Mouse (Mus musculus): ENCODE results near the gene Olfr589. TPM values are rescaled to one million over a fixed set of nuclear protein-coding genes. Genes with fewer than 3 reads are reported as not detected.
"Not testable (repeated sequence)": the region's sequence is repeated elsewhere in the genome, so short reads cannot be mapped to it uniquely, and the experiment has no call there.

Olfr589 gene
- total RNA-seq (2014; rRNA removed; ENCODE audit: low replicate concordance) (not detected in 2 replicates), polyA plus RNA-seq (2015; fragmentation: Nextera tagmentation; extraction: Ambion mirVana) (not detected in 2 replicates)

GRCm38 (mm10) chr7:103156256-103156655 lies at the start of gene Olfr589:
Olfr589 (minus strand) TSS chr7:103156356.
- 42% methylated on average over 2 of the region's 2 CpGs for WGBS
- Histone ChIP-seq H3K4me3 (ENCODE audit: low read depth, low read length) (no peak within 1 kb of the TSS), H3K4me2 (ENCODE audit: low read depth, low read length) (no peak within 1 kb of the TSS), H3K27ac (ENCODE audit: low read depth) (no peak within 1 kb of the TSS), H3K9ac (replicated peaks; ENCODE audit: low read depth, low read length) (no peak within 1 kb of the TSS), H3K9me3 (replicated peaks; ENCODE audit: control insufficient read depth, low read length) (no peaks in the 10 kb centered on the region), H3K36me3 (replicated peaks; ENCODE audit: control insufficient read depth, insufficient read depth, low read length) (no peaks in the 10 kb centered on the region), H3K4me1 (ENCODE audit: control insufficient read depth, insufficient read depth) (no peaks in the 10 kb centered on the region), H3K27me3 (ENCODE audit: control insufficient read depth, insufficient read depth, low read length) (no peaks in the 10 kb centered on the region)
- ATAC-seq (ENCODE audit: insufficient read depth, low read depth): no peak
- no peak for DNase-seq (ENCODE audit: low spot score)
- TF ChIP-seq CTCF (IDR thresholded peaks at IDR 0.05; ENCODE audit: low read depth) (no peak), EP300 (IDR thresholded peaks at IDR 0.05; ENCODE audit: low read depth) (no peak)

GRCm38 (mm10) chr7:103184503-103184902 lies 28.3 kb upstream of the Olfr589 start, which contains the start of gene Olfr592:
Olfr592 (plus strand) TSS chr7:103184803.
- not testable (repeated sequence) for H3K27ac ChIP-seq (ENCODE audit: low read depth); H3K36me3 ChIP-seq (replicated peaks; ENCODE audit: control insufficient read depth, insufficient read depth, low read length); H3K4me3 ChIP-seq (ENCODE audit: low read depth, low read length); H3K27me3 ChIP-seq (ENCODE audit: control insufficient read depth, insufficient read depth, low read length); H3K4me1 ChIP-seq (ENCODE audit: control insufficient read depth, insufficient read depth); H3K9me3 ChIP-seq (replicated peaks; ENCODE audit: control insufficient read depth, low read length); H3K4me2 ChIP-seq (ENCODE audit: low read depth, low read length); DNase-seq (ENCODE audit: low spot score); ATAC-seq (ENCODE audit: insufficient read depth, low read depth); H3K9ac ChIP-seq (replicated peaks; ENCODE audit: low read depth, low read length)
- WGBS: 69% methylated on average over 1 of the region's 1 CpGs

GRCm38 (mm10) chr7:103178240-103178639 lies 22.1 kb upstream of the Olfr589 start, which contains the start of gene Olfr591:
Olfr591 (minus strand) TSS chr7:103178340.
- H3K27me3 ChIP-seq (ENCODE audit: control insufficient read depth, insufficient read depth, low read length): no peaks in the 10 kb centered on the region
- H3K4me3 ChIP-seq (ENCODE audit: low read depth, low read length): no peak within 1 kb of the TSS
- no peaks in the 10 kb centered on the region for H3K36me3 ChIP-seq (replicated peaks; ENCODE audit: control insufficient read depth, insufficient read depth, low read length)
- TF ChIP-seq CTCF (IDR thresholded peaks at IDR 0.05; ENCODE audit: low read depth) (no peak), EP300 (IDR thresholded peaks at IDR 0.05; ENCODE audit: low read depth) (no peak)
- H3K27ac ChIP-seq (ENCODE audit: low read depth): no peak within 1 kb of the TSS
- peaks cover 3% of the 10 kb centered on the region; the same call in 1 of the 2 replicates for H3K9me3 ChIP-seq (replicated peaks; ENCODE audit: control insufficient read depth, low read length)
- no peak within 1 kb of the TSS for H3K9ac ChIP-seq (replicated peaks; ENCODE audit: low read depth, low read length)
- 67% methylated on average over 1 of the region's 1 CpGs for WGBS
- ATAC-seq (ENCODE audit: insufficient read depth, low read depth) (no peak), DNase-seq (ENCODE audit: low spot score) (no peak)
- no peak within 1 kb of the TSS for H3K4me2 ChIP-seq (ENCODE audit: low read depth, low read length)
- H3K4me1 ChIP-seq (ENCODE audit: control insufficient read depth, insufficient read depth): no peaks in the 10 kb centered on the region

GRCm38 (mm10) chr7:103169697-103170096 lies 13.5 kb upstream of the Olfr589 start:
- Histone ChIP-seq H3K36me3 (replicated peaks; ENCODE audit: control insufficient read depth, insufficient read depth, low read length) (no peaks in the 10 kb centered on the region), H3K9me3 (replicated peaks; ENCODE audit: control insufficient read depth, low read length) (no peaks in the 10 kb centered on the region), H3K4me2 (ENCODE audit: low read depth, low read length) (no peak overlapping the region), H3K27me3 (ENCODE audit: control insufficient read depth, insufficient read depth, low read length) (no peaks in the 10 kb centered on the region), H3K9ac (replicated peaks; ENCODE audit: low read depth, low read length) (no peak overlapping the region), H3K27ac (ENCODE audit: low read depth) (no peak overlapping the region), H3K4me1 (ENCODE audit: control insufficient read depth, insufficient read depth) (no peaks in the 10 kb centered on the region), H3K4me3 (ENCODE audit: low read depth, low read length) (no peak overlapping the region)
- ATAC-seq (ENCODE audit: insufficient read depth, low read depth) (no peak), DNase-seq (ENCODE audit: low spot score) (no peak)
- 64% methylated on average over 5 of the region's 5 CpGs for WGBS
- no peak for TF ChIP-seq CTCF (IDR thresholded peaks at IDR 0.05; ENCODE audit: low read depth)
- no peak for TF ChIP-seq EP300 (IDR thresholded peaks at IDR 0.05; ENCODE audit: low read depth)

- DNase-seq (ENCODE audit: low spot score) (no peak), ATAC-seq (ENCODE audit: insufficient read depth, low read depth) (no peak)
- no peak within 1 kb of the TSS for H3K4me2 ChIP-seq (ENCODE audit: low read depth, low read length)
- H3K9me3 ChIP-seq (replicated peaks; ENCODE audit: control insufficient read depth, low read length): no peaks in the 10 kb centered on the region
- H3K27me3 ChIP-seq (ENCODE audit: control insufficient read depth, insufficient read depth, low read length): no peaks in the 10 kb centered on the region
- no peaks in the 10 kb centered on the region for H3K4me1 ChIP-seq (ENCODE audit: control insufficient read depth, insufficient read depth)
- H3K4me3 ChIP-seq (ENCODE audit: low read depth, low read length): no peak within 1 kb of the TSS
- no peak within 1 kb of the TSS for H3K27ac ChIP-seq (ENCODE audit: low read depth)
- 59% methylated on average over 1 of the region's 1 CpGs for WGBS
- H3K9ac ChIP-seq (replicated peaks; ENCODE audit: low read depth, low read length): no peak within 1 kb of the TSS
- H3K36me3 ChIP-seq (replicated peaks; ENCODE audit: control insufficient read depth, insufficient read depth, low read length): no peaks in the 10 kb centered on the region
- TF ChIP-seq EP300 (IDR thresholded peaks at IDR 0.05; ENCODE audit: low read depth): no peak
Observed at GRCm38 (mm10) chr7:103140579-103140978, 15.6 kb downstream of the Olfr589 start, which contains the start of gene Olfr588-ps1. Olfr588-ps1 (plus strand) TSS chr7:103140879.

GRCm38 (mm10) chr7:103125538-103125937 lies 30.6 kb downstream of the Olfr589 start, which contains the start of gene Olfr586:
Olfr586 (minus strand) TSS chr7:103125638.
- no peaks in the 10 kb centered on the region for H3K4me1 ChIP-seq (ENCODE audit: control insufficient read depth, insufficient read depth)
- no peaks in the 10 kb centered on the region for H3K27me3 ChIP-seq (ENCODE audit: control insufficient read depth, insufficient read depth, low read length)
- DNase-seq (ENCODE audit: low spot score) (no peak), ATAC-seq (ENCODE audit: insufficient read depth, low read depth) (no peak)
- H3K4me2 ChIP-seq (ENCODE audit: low read depth, low read length): no peak within 1 kb of the TSS
- H3K9ac ChIP-seq (replicated peaks; ENCODE audit: low read depth, low read length): no peak within 1 kb of the TSS
- no peaks in the 10 kb centered on the region for H3K9me3 ChIP-seq (replicated peaks; ENCODE audit: control insufficient read depth, low read length)
- H3K4me3 ChIP-seq (ENCODE audit: low read depth, low read length): no peak within 1 kb of the TSS
- no peak for TF ChIP-seq CTCF (IDR thresholded peaks at IDR 0.05; ENCODE audit: low read depth)
- no peak for TF ChIP-seq EP300 (IDR thresholded peaks at IDR 0.05; ENCODE audit: low read depth)
- no peaks in the 10 kb centered on the region for H3K36me3 ChIP-seq (replicated peaks; ENCODE audit: control insufficient read depth, insufficient read depth, low read length)
- WGBS: 89% methylated on average over 3 of the region's 3 CpGs
- H3K27ac ChIP-seq (ENCODE audit: low read depth): no peak within 1 kb of the TSS
